Mouse (Mus musculus): ENCODE results near the gene 1810009J06Rik.
"Not testable (repeated sequence)": the region's sequence is repeated elsewhere in the genome, so short reads cannot be mapped to it uniquely, and the experiment has no call there.

1810009J06Rik gene

DNA sequence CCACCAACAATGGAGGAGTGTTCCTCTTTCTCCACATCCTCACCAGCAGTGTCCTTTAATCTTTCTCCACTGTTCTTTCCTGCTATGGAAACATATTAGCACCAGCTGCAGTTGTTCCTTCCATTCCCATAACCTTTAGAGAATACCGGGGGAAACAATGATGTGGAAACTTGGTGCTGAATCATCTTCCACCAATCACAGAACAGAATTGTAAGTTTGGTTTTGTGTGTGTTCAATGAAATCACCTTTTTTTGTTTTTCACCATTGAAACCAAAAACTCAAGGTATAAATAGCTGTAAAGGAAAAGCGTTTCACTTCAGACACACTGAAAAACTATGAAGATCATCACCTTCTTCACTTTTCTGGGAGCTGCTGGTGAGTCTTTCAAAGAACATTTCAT is at the start of gene 1810009J06Rik:
Gene 1810009J06Rik (plus strand): TSS at position 301 of the 400 bp plus-strand sequence.
- not testable (repeated sequence) for DNase-seq (ENCODE audit: low read depth, low spot score)

- DNase-seq (ENCODE audit: low read depth, low spot score): no peak
Measured at GRCm38 (mm10) chr6:40919954-40920353, 44.6 kb upstream of the 1810009J06Rik start.

GRCm38 (mm10) chr6:40940457-40940856 is 24.1 kb upstream of the 1810009J06Rik start, which contains the start of gene 1700074P13Rik:
Gene 1700074P13Rik (minus strand): TSS chr6:40940557.
- DNase-seq (ENCODE audit: low read depth, low spot score): no peak

GRCm38 (mm10) chr6:40951770-40952169 is 12.8 kb upstream of the 1810009J06Rik start, which contains the start of gene Gm4744:
Gene Gm4744 (minus strand): TSS chr6:40951870.
- no peak for DNase-seq (ENCODE audit: low read depth, low spot score)

DNA sequence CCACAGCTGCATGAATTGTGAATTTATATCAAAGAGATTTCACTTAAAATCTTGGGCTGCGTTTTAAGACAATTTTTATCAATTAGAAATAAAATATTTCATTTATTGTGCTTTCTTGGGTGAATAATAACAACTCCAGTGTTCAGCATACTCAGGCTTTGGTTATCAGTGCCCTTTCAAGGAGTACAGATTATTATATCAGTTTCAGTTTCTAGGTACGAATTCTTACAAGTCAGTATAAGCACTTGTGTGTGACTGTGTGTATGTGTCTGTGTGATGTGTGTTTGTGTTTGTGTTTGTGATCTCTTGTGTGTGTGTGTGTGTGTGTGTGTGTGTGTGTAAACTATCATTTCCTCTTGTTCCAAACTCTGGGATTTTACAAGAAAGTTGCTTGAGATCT is 10.8 kb upstream of the 1810009J06Rik start:
- DNase-seq (ENCODE audit: low read depth, low spot score): no peak

DNA sequence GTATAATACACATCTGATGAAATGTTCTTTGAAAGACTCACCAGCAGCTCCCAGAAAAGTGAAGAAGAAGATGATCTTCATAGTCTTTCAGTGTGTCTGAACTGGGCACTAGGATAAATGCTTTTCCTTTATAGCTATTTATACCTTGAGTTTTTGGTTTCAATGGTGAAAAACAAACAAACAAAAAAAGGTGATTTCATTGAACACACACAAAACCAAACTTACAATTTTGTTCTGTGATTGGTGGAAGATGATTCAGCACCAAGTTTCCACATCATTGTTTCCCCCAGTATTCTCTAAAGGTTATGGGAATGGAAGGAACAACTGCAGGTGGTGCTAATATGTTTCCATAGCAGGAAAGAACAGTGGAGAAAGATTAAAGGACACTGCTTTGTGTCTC is 34.8 kb downstream of the 1810009J06Rik start, which contains the start of gene Gm2663:
Gene Gm2663 (minus strand): TSS at position 101 of the 400 bp plus-strand sequence.
- DNase-seq (ENCODE audit: low read depth, low spot score): not testable (repeated sequence)

DNA sequence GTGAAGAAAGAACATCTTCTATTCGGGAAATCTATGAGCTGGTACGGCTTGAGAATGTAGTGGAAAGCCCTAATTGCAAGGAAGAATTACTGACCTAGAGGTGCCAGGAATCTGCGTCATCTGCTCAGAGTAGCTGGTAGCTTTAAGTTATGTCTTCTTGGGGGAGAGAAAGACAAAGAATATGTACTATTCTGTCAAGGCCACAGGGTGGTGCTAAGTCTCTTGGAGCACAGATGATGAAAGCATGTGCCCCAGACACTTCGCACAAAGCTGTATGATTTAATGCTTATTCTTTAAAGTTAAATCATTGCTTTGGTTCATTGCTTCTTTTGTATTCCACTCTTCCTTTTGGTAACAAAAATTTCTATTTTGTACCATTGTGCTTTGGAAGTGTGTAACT is 50.5 kb downstream of the 1810009J06Rik start:
- peak; percentile 51 for DNase-seq (ENCODE audit: low read depth, low spot score)

All from brain, adult 2 months (tissue).